Mouse (Mus musculus) heart, embryonic 13.5 days (tissue): ENCODE results near the gene Odc1. TPM values are rescaled to one million over a fixed set of nuclear protein-coding genes. Genes with fewer than 3 reads are reported as not detected.
"Not testable (repeated sequence)": the region's sequence is repeated elsewhere in the genome, so short reads cannot be mapped to it uniquely, and the experiment has no call there.

Source experiments
- ATAC-seq: fragments of 200-750 bp; cut with Nextera tagmentation; 2 replicates; pipeline ENCODE4 v1.8.0; 2017; ENCODE audit warnings: moderate TSS enrichment; ENCODE audit not compliant: insufficient number of reproducible peaks, low FRiP score, low TSS enrichment; ENCODE audit errors: extremely low read depth
- H3K27ac ChIP-seq: fragments of 300-500 bp; sonication (generic); replicated peaks from 2 replicates; pipeline ENCODE4 v1.5.1; 2015; ENCODE audit warnings: moderate library complexity, mild to moderate bottlenecking, inconsistent platforms
- H3K27me3 ChIP-seq: fragments of 300-500 bp; sonication (generic); replicated peaks from 2 replicates; pipeline ENCODE4 v1.6.1; 2015; ENCODE audit warnings: mild to moderate bottlenecking, inconsistent platforms
- H3K36me3 ChIP-seq: fragments of 300-500 bp; sonication (generic); 2 replicates; pipeline ENCODE4 v1.6.1; 2015; ENCODE audit warnings: mild to moderate bottlenecking, inconsistent platforms
- H3K4me1 ChIP-seq: fragments of 300-500 bp; sonication (generic); 2 replicates; pipeline ENCODE4 v1.6.1; 2015; ENCODE audit warnings: inconsistent platforms
- H3K4me2 ChIP-seq: fragments of 300-500 bp; sonication (generic); 2 replicates; pipeline ENCODE4 v1.6.1; 2015; ENCODE audit warnings: inconsistent platforms, mild to moderate bottlenecking, moderate library complexity
- H3K4me3 ChIP-seq: fragments of 300-500 bp; sonication (generic); 2 replicates; pipeline ENCODE4 v1.5.1; 2015; ENCODE audit warnings: moderate library complexity, mild to moderate bottlenecking, inconsistent platforms
- H3K9ac ChIP-seq: fragments of 300-500 bp; sonication (generic); 2 replicates; pipeline ENCODE4 v1.6.1; 2015; ENCODE audit warnings: inconsistent platforms, mild to moderate bottlenecking, moderate library complexity
- H3K9me3 ChIP-seq: fragments of 300-500 bp; sonication (generic); 2 replicates; pipeline ENCODE4 v1.6.1; 2016; ENCODE audit warnings: inconsistent platforms
- WGBS: fragments of 180-500 bp; shearing (Covaris S2); methylation state at CpG from one replicate; pipeline ENCODE4 v1.1.7; 2015; ENCODE audit warnings: mixed read lengths; 5-methylcytosine and 5-hydroxymethylcytosine counted together
- polyA plus RNA-seq: library from polyadenylated mRNA; unstranded; fragments of >200 nt; fragmentation: Nextera tagmentation; extraction: Ambion mirVana; gene quantifications from 2 replicates; pipeline ENCODE4 v1.2.1, GENCODE M21; 2015

Odc1 gene
- polyA plus RNA-seq, 1 experiment from 2014 or later: 142 TPM

DNA sequence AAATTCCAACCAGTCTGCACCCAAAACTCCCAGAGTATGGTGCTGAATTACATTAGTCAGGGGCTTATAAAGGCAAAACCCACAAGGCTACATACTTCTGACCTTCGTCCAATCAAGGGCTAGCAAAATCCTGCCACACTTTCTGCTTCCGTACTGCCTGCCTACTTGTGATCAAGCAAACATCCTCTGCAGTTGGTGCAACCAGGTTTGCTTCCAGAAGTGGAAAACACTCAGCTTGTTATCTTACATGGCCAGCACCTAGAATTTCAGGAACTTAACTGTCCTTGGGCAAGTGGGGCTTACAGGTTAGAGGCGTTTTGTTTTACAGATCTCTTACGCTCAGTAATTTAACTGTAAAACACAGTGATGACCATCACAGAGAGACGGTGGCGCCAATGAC is 14.9 kb upstream of the Odc1 start:
- H3K4me3 ChIP-seq: no peak overlapping the region
- H3K27ac ChIP-seq: no peak overlapping the region
- no peaks in the 10 kb centered on the region for H3K9me3 ChIP-seq
- 0 out of 2 replicates have a peak, but pooled peaks cover 3% of the 10 kb centered on the region for H3K4me1 ChIP-seq
- ATAC-seq: no peak
- H3K9ac ChIP-seq: no peak overlapping the region
- WGBS: 65% methylated on average over 6 of the region's 6 CpGs
- H3K36me3 ChIP-seq: no peaks in the 10 kb centered on the region
- no peaks in the 10 kb centered on the region for H3K27me3 ChIP-seq
- H3K4me2 ChIP-seq: no peak overlapping the region

- H3K4me2 ChIP-seq: no peak overlapping the region
- H3K27ac ChIP-seq: no peak overlapping the region
- H3K27me3 ChIP-seq: no peaks in the 10 kb centered on the region
- WGBS: 69% methylated on average over 4 of the region's 4 CpGs
- H3K4me1 ChIP-seq: 0 out of 2 replicates have a peak, but pooled peaks cover 3% of the 10 kb centered on the region
- H3K4me3 ChIP-seq: no peak overlapping the region
- no peak for ATAC-seq
- no peak overlapping the region for H3K9ac ChIP-seq
- H3K36me3 ChIP-seq: no peaks in the 10 kb centered on the region
- H3K9me3 ChIP-seq: no peaks in the 10 kb centered on the region
Measured at GRCm38 (mm10) chr12:17530825-17531224, 13.8 kb upstream of the Odc1 start.

DNA sequence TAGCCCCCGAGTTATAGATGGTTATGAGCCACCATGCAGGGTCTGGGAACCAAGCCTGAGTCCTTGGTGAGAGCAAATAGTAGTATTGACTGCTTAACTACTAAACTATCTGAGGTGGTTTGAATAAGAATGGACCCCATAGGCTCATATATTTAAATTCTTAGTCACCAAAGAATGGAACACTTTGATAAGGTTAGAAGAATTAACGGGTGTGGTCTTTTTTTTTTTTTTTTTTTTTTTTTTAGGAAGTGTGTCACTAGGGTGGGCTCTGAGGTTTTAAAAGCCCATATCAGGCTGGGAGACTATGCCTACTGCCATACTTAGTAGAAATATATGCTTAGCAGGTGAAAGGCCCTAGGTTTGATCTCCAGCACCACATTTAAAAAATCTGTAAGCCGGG is 8.4 kb upstream of the Odc1 start:
- Histone ChIP-seq H3K27ac (no peak overlapping the region), H3K9ac (no peak overlapping the region), H3K4me2 (no peak overlapping the region), H3K9me3 (no peaks in the 10 kb centered on the region), H3K36me3 (no peaks in the 10 kb centered on the region), H3K4me1 (no peaks in the 10 kb centered on the region), H3K27me3 (0 out of 2 replicates have a peak, but pooled peaks cover 4% of the 10 kb centered on the region), H3K4me3 (no peak overlapping the region)
- no peak for ATAC-seq
- WGBS: 87% methylated on average over 3 of the region's 3 CpGs

DNA sequence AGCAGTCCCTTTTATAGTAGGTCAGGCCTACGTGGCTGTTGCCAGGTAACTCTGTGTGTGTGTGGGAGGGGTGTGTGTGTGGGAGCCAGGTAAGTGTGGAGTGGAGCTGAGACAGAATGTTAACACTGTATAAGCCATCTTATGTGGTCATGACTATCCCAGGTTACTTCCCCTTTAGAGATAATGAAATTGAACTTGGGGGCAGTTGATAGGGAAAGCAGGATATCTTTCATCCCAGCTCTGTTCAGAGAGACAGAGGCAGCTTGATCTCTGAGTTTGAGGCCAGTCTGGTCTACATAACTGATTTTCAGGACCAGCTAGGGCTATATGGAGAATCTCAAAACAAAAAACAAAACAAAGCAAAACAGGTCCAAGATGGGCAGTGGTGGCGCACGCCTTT is 7.4 kb upstream of the Odc1 start:
- H3K9ac ChIP-seq: no peak overlapping the region
- no peak for ATAC-seq
- no peak overlapping the region for H3K4me3 ChIP-seq
- H3K36me3 ChIP-seq: no peaks in the 10 kb centered on the region
- H3K9me3 ChIP-seq: no peaks in the 10 kb centered on the region
- H3K27me3 ChIP-seq: 0 out of 2 replicates have a peak, but pooled peaks cover 7% of the 10 kb centered on the region
- H3K4me1 ChIP-seq: no peaks in the 10 kb centered on the region
- H3K4me2 ChIP-seq: no peak overlapping the region
- H3K27ac ChIP-seq: no peak overlapping the region
- 81% methylated on average over 3 of the region's 3 CpGs for WGBS

DNA sequence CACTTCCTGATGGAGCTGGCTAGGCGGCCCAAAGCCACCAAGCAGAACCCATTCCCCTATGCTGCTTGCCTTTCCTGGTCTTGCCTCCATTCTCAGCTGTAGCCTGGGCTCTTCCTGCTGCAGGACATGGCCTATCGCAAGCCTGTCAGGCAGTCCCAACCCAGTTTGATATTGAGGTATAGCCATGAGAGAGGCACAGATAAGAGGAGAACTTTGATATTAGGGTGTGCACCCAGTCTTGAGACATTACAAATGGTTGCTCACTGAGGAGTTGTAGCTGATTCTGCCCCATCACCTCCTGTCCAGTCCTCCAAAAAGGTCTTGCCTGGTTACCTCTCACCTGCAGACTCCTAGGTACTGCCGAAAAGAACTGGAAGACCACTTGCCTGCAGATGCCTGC is 6.5 kb upstream of the Odc1 start:
- Histone ChIP-seq H3K9ac (no peak overlapping the region), H3K27me3 (0 out of 2 replicates have a peak, but pooled peaks cover 7% of the 10 kb centered on the region), H3K27ac (no peak overlapping the region), H3K4me1 (no peaks in the 10 kb centered on the region), H3K9me3 (no peaks in the 10 kb centered on the region), H3K4me3 (no peak overlapping the region), H3K36me3 (no peaks in the 10 kb centered on the region), H3K4me2 (no peak overlapping the region)
- 78% methylated on average over 3 of the region's 3 CpGs for WGBS
- ATAC-seq: no peak

- Histone ChIP-seq H3K27ac (no peak overlapping the region), H3K9me3 (no peaks in the 10 kb centered on the region), H3K36me3 (no peaks in the 10 kb centered on the region), H3K27me3 (0 out of 2 replicates have a peak, but pooled peaks cover 7% of the 10 kb centered on the region), H3K4me2 (no peak overlapping the region), H3K9ac (no peak overlapping the region), H3K4me3 (no peak overlapping the region), H3K4me1 (peaks cover 5% of the 10 kb centered on the region; the same call in 1 of the 2 replicates)
- 30% methylated on average over 6 of the region's 6 CpGs for WGBS
- ATAC-seq: no peak
Measured at GRCm38 (mm10) chr12:17539041-17539440, 5.6 kb upstream of the Odc1 start.

- 0 out of 2 replicates have a peak, but pooled peaks cover 7% of the 10 kb centered on the region for H3K27me3 ChIP-seq
- no peak overlapping the region for H3K9ac ChIP-seq
- no peak overlapping the region for H3K27ac ChIP-seq
- no peak for ATAC-seq
- H3K4me2 ChIP-seq: no peak overlapping the region
- 70% methylated on average over 6 of the region's 6 CpGs for WGBS
- H3K4me1 ChIP-seq: peaks cover 6% of the 10 kb centered on the region; the same call in 1 of the 2 replicates
- H3K36me3 ChIP-seq: no peaks in the 10 kb centered on the region
- H3K4me3 ChIP-seq: no peak overlapping the region
- H3K9me3 ChIP-seq: no peaks in the 10 kb centered on the region
Measured at GRCm38 (mm10) chr12:17540040-17540552, 4.5 kb upstream of the Odc1 start.

GRCm38 (mm10) chr12:17545107-17545571 is 545 bp downstream of the Odc1 start:
- Histone ChIP-seq H3K27me3 (0 out of 2 replicates have a peak, but pooled peaks cover 2% of the 10 kb centered on the region), H3K4me1 (peaks cover 19% of the 10 kb centered on the region), H3K36me3 (peaks cover 36% of the 10 kb centered on the region), H3K4me3 (peak overlapping the region; percentile 98), H3K27ac (peak overlapping the region; percentile 92), H3K9me3 (no peaks in the 10 kb centered on the region), H3K4me2 (peak overlapping the region; percentile 74), H3K9ac (peak overlapping the region; percentile 95)
- under 1% methylated on average over 38 of the region's 40 CpGs for WGBS
- peak; percentile 51 for ATAC-seq

- H3K4me2 ChIP-seq: peak overlapping the region; percentile 74
- 0 out of 2 replicates have a peak overlapping the region, but pooled peaks have one; percentile 92 for H3K27ac ChIP-seq
- peaks cover 19% of the 10 kb centered on the region for H3K4me1 ChIP-seq
- no peaks in the 10 kb centered on the region for H3K9me3 ChIP-seq
- no peak for ATAC-seq
- 0 out of 2 replicates have a peak, but pooled peaks cover 2% of the 10 kb centered on the region for H3K27me3 ChIP-seq
- H3K36me3 ChIP-seq: peaks cover 41% of the 10 kb centered on the region
- H3K9ac ChIP-seq: peak overlapping the region; percentile 95
- WGBS: 3% methylated on average over 8 of the region's 8 CpGs
- peak overlapping the region; percentile 98 for H3K4me3 ChIP-seq
Measured at GRCm38 (mm10) chr12:17545884-17546283, 1.3 kb downstream of the Odc1 start.

DNA sequence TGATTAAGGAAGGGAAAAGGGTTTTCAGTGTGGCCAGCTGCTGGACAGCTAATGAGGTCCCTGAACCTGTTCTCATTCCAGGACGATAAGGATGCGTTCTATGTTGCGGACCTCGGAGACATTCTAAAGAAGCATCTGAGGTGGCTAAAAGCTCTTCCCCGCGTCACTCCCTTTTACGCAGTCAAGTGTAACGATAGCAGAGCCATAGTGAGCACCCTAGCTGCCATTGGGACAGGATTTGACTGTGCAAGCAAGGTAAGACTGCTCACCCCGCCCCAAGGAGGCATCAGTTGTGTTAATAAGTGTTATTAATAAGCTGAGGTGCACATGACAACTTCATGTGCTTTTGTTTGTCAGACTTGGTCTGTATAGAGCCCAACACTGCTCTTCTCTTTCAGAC is 3.0 kb downstream of the Odc1 start:
- Histone ChIP-seq H3K4me1 (peaks cover 19% of the 10 kb centered on the region), H3K4me3 (peak overlapping the region; percentile 98; the same call in 1 of the 2 replicates), H3K36me3 (peaks cover 57% of the 10 kb centered on the region)
- ATAC-seq, H3K9ac ChIP-seq, H3K9me3 ChIP-seq, H3K4me2 ChIP-seq, H3K27me3 ChIP-seq, H3K27ac ChIP-seq: not testable (repeated sequence)
- 93% methylated on average over 9 of the region's 9 CpGs for WGBS

- Histone ChIP-seq H3K9ac (no peak overlapping the region), H3K27ac (no peak overlapping the region), H3K4me2 (no peak overlapping the region), H3K4me3 (no peak overlapping the region), H3K27me3 (no peaks in the 10 kb centered on the region), H3K4me1 (peaks cover 19% of the 10 kb centered on the region), H3K9me3 (no peaks in the 10 kb centered on the region), H3K36me3 (peaks cover 57% of the 10 kb centered on the region)
- ATAC-seq: no peak
- WGBS: 82% methylated on average over 5 of the region's 5 CpGs
Measured at GRCm38 (mm10) chr12:17548505-17548904, 3.9 kb downstream of the Odc1 start.

- peaks cover 57% of the 10 kb centered on the region for H3K36me3 ChIP-seq
- H3K4me1 ChIP-seq: peaks cover 16% of the 10 kb centered on the region
- not testable (repeated sequence) for H3K27me3 ChIP-seq, H3K9me3 ChIP-seq, ATAC-seq, H3K27ac ChIP-seq, H3K4me3 ChIP-seq, H3K4me2 ChIP-seq, H3K9ac ChIP-seq
- 77% methylated on average over 5 of the region's 5 CpGs for WGBS
Measured at GRCm38 (mm10) chr12:17549421-17549820, 4.8 kb downstream of the Odc1 start.
